Mouse (Mus musculus) E14TG2a.4 (cell line): ENCODE measurements at regions not wholly inside any gene's neighbourhood (a gene's known extent, or its start where the extent isn't known, plus 50 kb on each side); places are given as distances from the start of the nearest gene placed in this dataset.

ENCODE experiments used
- CTCF ChIP-seq: conservative IDR thresholded peaks from 2 replicates; pipeline ENCODE4 v1.5.1; 2014; ENCODE audit warnings: low read length
- POU5F1 ChIP-seq: IDR thresholded peaks from 2 replicates; pipeline ENCODE4 v1.6.1; 2014; ENCODE audit warnings: low read length, borderline replicate concordance

DNA sequence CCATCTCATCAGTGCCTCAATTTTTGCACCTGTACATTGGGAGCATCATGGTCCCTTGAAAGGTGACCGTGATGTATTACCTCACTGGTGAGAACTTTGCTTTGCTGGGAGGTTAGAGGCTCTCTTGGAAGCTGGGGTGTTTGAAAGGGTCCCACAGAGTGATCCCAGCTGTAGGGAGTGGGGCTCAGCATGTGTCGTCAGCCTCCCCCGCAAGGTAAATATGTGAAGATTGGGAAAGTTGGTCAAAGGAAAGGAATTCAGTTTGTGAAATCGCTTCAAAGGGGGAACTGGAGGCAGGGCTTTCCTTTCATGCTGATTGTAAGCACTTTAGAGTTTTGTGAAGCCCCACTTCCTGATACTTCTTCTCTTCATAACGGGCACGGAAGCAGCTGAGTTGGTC, 299.5 kb downstream of the 4933412E24Rik start:
- TF ChIP-seq CTCF (no peak), POU5F1 (no peak)
